ENCODE assay signal across 12 mouse cellular contexts in the genomic region with DNA sequence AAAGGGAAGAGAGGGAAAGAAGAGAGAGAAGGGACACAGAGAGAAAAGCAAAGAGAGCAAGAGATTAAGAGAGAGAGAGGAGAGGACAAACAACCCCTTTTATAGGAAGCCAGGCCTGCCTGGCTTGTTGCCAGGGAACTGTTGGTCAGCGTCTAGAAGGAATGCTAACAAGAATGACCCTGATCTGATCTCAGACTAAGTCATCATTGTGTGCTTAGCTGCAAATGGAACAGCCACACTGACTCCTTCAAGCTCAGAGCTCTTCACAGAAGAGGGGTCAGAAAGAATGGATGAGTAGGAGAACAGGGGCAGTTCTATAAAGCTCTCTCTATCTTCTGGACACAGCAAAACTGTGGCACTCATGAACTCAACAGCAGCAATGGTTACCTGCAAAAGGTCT.
DNase-seq lines count a peak whose midpoint lies in the region; TF ChIP-seq lines count a peak whose summit lies in the region.
"Had no signal": no experiment of that assay in that cellular context is flagged by ENCODE, and none has a peak within 500 bp of the region (broad histone marks: within the 10 kb centered on the region; RNA-seq: fewer than 3 reads in every experiment).

No protein-coding gene starts in this region.

- no peak overlapping the region for H3K27ac ChIP-seq in left cerebral cortex, adult 2 months
- H3K27ac ChIP-seq: embryonic facial prominence, embryonic 12.5 days; heart, adult 2 months; hindbrain, embryonic 15.5 days had no signal

- DNase-seq in cerebellum, postnatal 14 days, result peak; percentile 9 to 25
- DNase-seq in cerebellum, adult 8-10 months, result no peak
- DNase-seq in left cerebral cortex, postnatal 4 days, result peak; percentile 8
- DNase-seq in left cerebral cortex, adult 2 months (ENCODE audit: extremely low spot score in 1 of 2, low spot score in 2 of 2), result no peak
- peak; percentile 6 for DNase-seq in 416B (ENCODE audit: low read depth)
- DNase-seq in kidney, postnatal 4 days, result peak; percentile 30 to 51
- no peak for DNase-seq in frontal cortex, postnatal 10 days (ENCODE audit: low spot score in 2 of 2)
- no peak for DNase-seq in spleen, postnatal 10 days (ENCODE audit: low spot score in 2 of 2)
- DNase-seq: heart, adult 2 months; layer of hippocampus, postnatal 36 days had no signal

- no peak for TF ChIP-seq CTCF in left cerebral cortex, adult 2 months (IDR thresholded peaks at IDR 0.05)

- intact Hi-C loops in left cerebral cortex, postnatal 4 days (cut with DNase I), result no loop called here
- intact Hi-C loops in left cerebral cortex, adult 2 months (cut with DNase I), result no loop called here

- H3K4me3 ChIP-seq in left cerebral cortex, adult 2 months, result no peak overlapping the region
- H3K4me3 ChIP-seq: embryonic facial prominence, embryonic 12.5 days; heart, adult 2 months; hindbrain, embryonic 15.5 days had no signal

Comparison
In these comparisons a context has a peak if more than half of its experiments do, and no peak if none do; other contexts are left out.
1. DNase-seq: peak in cerebellum, postnatal 14 days (2 of 2), left cerebral cortex, postnatal 4 days (single experiment), 416B (single experiment) and kidney, postnatal 4 days (2 of 2); none in cerebellum, adult 8-10 months (single experiment), left cerebral cortex, adult 2 months (0 of 2), frontal cortex, postnatal 10 days (0 of 2) and spleen, postnatal 10 days (0 of 2).